Mouse (Mus musculus): ENCODE measurements around the gene Sgcd.

GRCm38 (mm10) chr11:47704930-47705787, 283.6 kb downstream of the Sgcd start:
- TF ChIP-seq ZC3H11A (IDR thresholded peaks at IDR 0.05; ENCODE audit: borderline replicate concordance, low read depth, low read length) (no peak), HCFC1 (IDR thresholded peaks at IDR 0.05; ENCODE audit: borderline replicate concordance, insufficient read depth, low read length) (no peak), ZNF384 (IDR thresholded peaks at IDR 0.05; ENCODE audit: low read depth, low read length) (no peak), CHD2 (IDR thresholded peaks at IDR 0.05; ENCODE audit: low read depth, low read length) (no peak)
